Mouse (Mus musculus): ENCODE data around the gene Skp1a. TPM values are rescaled to one million over a fixed set of nuclear protein-coding genes. Genes with fewer than 3 reads are reported as not detected.

Skp1a gene
- polyA plus RNA-seq, 1 experiment from 2014 or later, result 1,204 TPM

- Histone ChIP-seq H3K27me3 (0 out of 2 replicates have a peak, but pooled peaks cover 12% of the 10 kb centered on the region), H3K27ac (replicated peaks) (no peak overlapping the region), H3K36me3 (no peaks in the 10 kb centered on the region), H3K4me2 (no peak overlapping the region), H3K4me3 (no peak overlapping the region), H3K9ac (no peak overlapping the region), H3K9me3 (no peaks in the 10 kb centered on the region), H3K4me1 (replicated peaks) (peaks cover 21% of the 10 kb centered on the region)
- 88% methylated on average over 7 of the region's 7 CpGs for WGBS
- no peak for ATAC-seq (ENCODE audit: low read depth)
Observed at GRCm38 (mm10) chr11:52228722-52229448, 2.9 kb upstream of the Skp1a start.

- ATAC-seq (ENCODE audit: low read depth), result no peak
- Histone ChIP-seq H3K4me1 (replicated peaks) (peaks cover 32% of the 10 kb centered on the region), H3K4me2 (peak overlapping the region; percentile 90), H3K4me3 (peak overlapping the region; percentile 98), H3K27me3 (no peaks in the 10 kb centered on the region), H3K9me3 (no peaks in the 10 kb centered on the region), H3K27ac (replicated peaks) (peak overlapping the region; percentile 100), H3K9ac (peak overlapping the region; percentile 98), H3K36me3 (peaks cover 1% of the 10 kb centered on the region; the same call in 1 of the 2 replicates)
- WGBS, result 64% methylated on average over 5 of the region's 5 CpGs
Observed at GRCm38 (mm10) chr11:52230694-52231093, 1.1 kb upstream of the Skp1a start.

- Histone ChIP-seq H3K27ac (replicated peaks) (no peak overlapping the region), H3K4me3 (peak overlapping the region; percentile 98), H3K36me3 (peaks cover 21% of the 10 kb centered on the region), H3K9ac (peak overlapping the region; percentile 98), H3K4me1 (replicated peaks) (peaks cover 32% of the 10 kb centered on the region), H3K27me3 (no peaks in the 10 kb centered on the region), H3K4me2 (peak overlapping the region; percentile 90), H3K9me3 (no peaks in the 10 kb centered on the region)
- ATAC-seq (ENCODE audit: low read depth), result no peak
- WGBS, result 50% methylated on average over 3 of the region's 3 CpGs
Observed at GRCm38 (mm10) chr11:52233043-52233653, 1.4 kb downstream of the Skp1a start.

- ATAC-seq (ENCODE audit: low read depth), result no peak
- H3K9me3 ChIP-seq, result no peaks in the 10 kb centered on the region
- H3K27me3 ChIP-seq, result no peaks in the 10 kb centered on the region
- peaks cover 32% of the 10 kb centered on the region for H3K4me1 ChIP-seq (replicated peaks)
- H3K4me3 ChIP-seq, result no peak overlapping the region; the same call in 1 of the 2 replicates
- H3K4me2 ChIP-seq, result peak overlapping the region; percentile 90
- no peak overlapping the region for H3K9ac ChIP-seq
- no peak overlapping the region for H3K27ac ChIP-seq (replicated peaks)
- WGBS, result 100% methylated on average over 1 of the region's 1 CpGs
- H3K36me3 ChIP-seq, result peaks cover 27% of the 10 kb centered on the region
Observed at GRCm38 (mm10) chr11:52233906-52234305, 2.1 kb downstream of the Skp1a start.

- Histone ChIP-seq H3K27me3 (no peaks in the 10 kb centered on the region), H3K9me3 (no peaks in the 10 kb centered on the region), H3K36me3 (peaks cover 32% of the 10 kb centered on the region), H3K4me2 (peak overlapping the region; percentile 90; the same call in 1 of the 2 replicates), H3K4me1 (replicated peaks) (peaks cover 32% of the 10 kb centered on the region), H3K27ac (replicated peaks) (no peak overlapping the region), H3K4me3 (no peak overlapping the region), H3K9ac (no peak overlapping the region)
- no peak for ATAC-seq (ENCODE audit: low read depth)
Observed at GRCm38 (mm10) chr11:52234509-52234908, 2.7 kb downstream of the Skp1a start.

GRCm38 (mm10) chr11:52240898-52241542 lies 9.2 kb downstream of the Skp1a start:
- Histone ChIP-seq H3K27me3 (no peaks in the 10 kb centered on the region), H3K27ac (replicated peaks) (no peak overlapping the region), H3K4me3 (no peak overlapping the region), H3K4me2 (no peak overlapping the region), H3K9me3 (no peaks in the 10 kb centered on the region), H3K9ac (no peak overlapping the region), H3K36me3 (peaks cover 71% of the 10 kb centered on the region), H3K4me1 (replicated peaks) (no peaks in the 10 kb centered on the region)
- 87% methylated on average over 4 of the region's 4 CpGs for WGBS
- no peak for ATAC-seq (ENCODE audit: low read depth)

GRCm38 (mm10) chr11:52249452-52249851 lies 17.7 kb downstream of the Skp1a start:
- no peak for ATAC-seq (ENCODE audit: low read depth)
- no peaks in the 10 kb centered on the region for H3K4me1 ChIP-seq (replicated peaks)
- H3K9ac ChIP-seq, result no peak overlapping the region
- H3K27ac ChIP-seq (replicated peaks), result no peak overlapping the region
- WGBS, result 93% methylated on average over 2 of the region's 2 CpGs
- H3K36me3 ChIP-seq, result peaks cover 54% of the 10 kb centered on the region
- no peak overlapping the region for H3K4me3 ChIP-seq
- H3K4me2 ChIP-seq, result no peak overlapping the region
- no peaks in the 10 kb centered on the region for H3K9me3 ChIP-seq
- no peaks in the 10 kb centered on the region for H3K27me3 ChIP-seq

- WGBS, result 88% methylated on average over 5 of the region's 5 CpGs
- no peak overlapping the region for H3K4me2 ChIP-seq
- no peak overlapping the region for H3K4me3 ChIP-seq
- peaks cover 34% of the 10 kb centered on the region for H3K36me3 ChIP-seq
- H3K27ac ChIP-seq (replicated peaks), result no peak overlapping the region
- no peaks in the 10 kb centered on the region for H3K4me1 ChIP-seq (replicated peaks)
- ATAC-seq (ENCODE audit: low read depth), result no peak
- H3K9ac ChIP-seq, result no peak overlapping the region
- H3K27me3 ChIP-seq, result no peaks in the 10 kb centered on the region
- H3K9me3 ChIP-seq, result no peaks in the 10 kb centered on the region
Observed at GRCm38 (mm10) chr11:52251770-52252169, 20.0 kb downstream of the Skp1a start.

- no peak overlapping the region for H3K27ac ChIP-seq (replicated peaks)
- no peaks in the 10 kb centered on the region for H3K9me3 ChIP-seq
- H3K36me3 ChIP-seq, result peaks cover 30% of the 10 kb centered on the region
- 61% methylated on average over 1 of the region's 1 CpGs for WGBS
- no peak for ATAC-seq (ENCODE audit: low read depth)
- H3K27me3 ChIP-seq, result no peaks in the 10 kb centered on the region
- H3K9ac ChIP-seq, result no peak overlapping the region
- no peak overlapping the region for H3K4me2 ChIP-seq
- H3K4me1 ChIP-seq (replicated peaks), result no peaks in the 10 kb centered on the region
- no peak overlapping the region for H3K4me3 ChIP-seq
Observed at GRCm38 (mm10) chr11:52252692-52253091, 20.9 kb downstream of the Skp1a start.

- Histone ChIP-seq H3K36me3 (peaks cover 25% of the 10 kb centered on the region), H3K27me3 (no peaks in the 10 kb centered on the region), H3K27ac (replicated peaks) (no peak overlapping the region), H3K9ac (no peak overlapping the region), H3K4me2 (no peak overlapping the region), H3K4me1 (replicated peaks) (no peaks in the 10 kb centered on the region), H3K9me3 (no peaks in the 10 kb centered on the region), H3K4me3 (no peak overlapping the region)
- ATAC-seq (ENCODE audit: low read depth), result peak; percentile 81
- 72% methylated on average over 11 of the region's 11 CpGs for WGBS
Observed at GRCm38 (mm10) chr11:52253674-52254375, 22.0 kb downstream of the Skp1a start.

GRCm38 (mm10) chr11:52255077-52255476 lies 23.3 kb downstream of the Skp1a start:
- Histone ChIP-seq H3K4me1 (replicated peaks) (no peaks in the 10 kb centered on the region), H3K36me3 (peaks cover 15% of the 10 kb centered on the region), H3K4me3 (no peak overlapping the region), H3K4me2 (no peak overlapping the region), H3K27ac (replicated peaks) (no peak overlapping the region), H3K9me3 (no peaks in the 10 kb centered on the region), H3K9ac (no peak overlapping the region), H3K27me3 (no peaks in the 10 kb centered on the region)
- no peak for ATAC-seq (ENCODE audit: low read depth)
- WGBS, result 89% methylated on average over 8 of the region's 8 CpGs

- no peaks in the 10 kb centered on the region for H3K4me1 ChIP-seq (replicated peaks)
- H3K4me2 ChIP-seq, result no peak overlapping the region
- H3K36me3 ChIP-seq, result peaks cover 6% of the 10 kb centered on the region; the same call in 1 of the 2 replicates
- H3K27ac ChIP-seq (replicated peaks), result no peak overlapping the region
- H3K9me3 ChIP-seq, result no peaks in the 10 kb centered on the region
- 91% methylated on average over 3 of the region's 3 CpGs for WGBS
- ATAC-seq (ENCODE audit: low read depth), result no peak
- no peak overlapping the region for H3K4me3 ChIP-seq
- no peak overlapping the region for H3K9ac ChIP-seq
- H3K27me3 ChIP-seq, result no peaks in the 10 kb centered on the region
Observed at GRCm38 (mm10) chr11:52257376-52257775, 25.6 kb downstream of the Skp1a start.

All from neural tube, embryonic 13.5 days (tissue).